Mouse (Mus musculus) kidney, postnatal 0 days (tissue): ENCODE measurements around the gene Gnb4. TPM values are rescaled to one million over a fixed set of nuclear protein-coding genes. Genes with fewer than 3 reads are reported as not detected.

Experiments used
- ATAC-seq: fragments of 200-750 bp; cut with Nextera tagmentation; replicated peaks from 2 replicates; pipeline ENCODE4 v1.8.0; 2017; ENCODE audit warnings: low read depth, moderate number of reproducible peaks, moderate TSS enrichment, moderate library complexity; ENCODE audit not compliant: low FRiP score
- DNase-seq: peaks from one replicate; pipeline ENCODE4 v3.0.0-alpha.2; 2016; ENCODE audit warnings: low spot score
- H3K27ac ChIP-seq: fragments of 300-500 bp; sonication (generic); 2 replicates; pipeline ENCODE4 v1.5.1; 2014; ENCODE audit warnings: mild to moderate bottlenecking
- H3K27me3 ChIP-seq: fragments of 300-500 bp; sonication (generic); 2 replicates; pipeline ENCODE4 v1.6.1; 2014; ENCODE audit warnings: low read length, mixed read lengths; ENCODE audit not compliant: insufficient read depth
- H3K36me3 ChIP-seq: fragments of 300-500 bp; sonication (generic); 2 replicates; pipeline ENCODE4 v1.6.1; 2014; ENCODE audit warnings: low read length, mixed read lengths; ENCODE audit not compliant: insufficient read depth
- H3K4me1 ChIP-seq: fragments of 300-500 bp; sonication (generic); replicated peaks from 2 replicates; pipeline ENCODE4 v1.6.1; 2014; ENCODE audit warnings: antibody characterized with exemption, low read length, mixed read lengths; ENCODE audit not compliant: insufficient read depth
- H3K4me2 ChIP-seq: fragments of 300-500 bp; sonication (generic); 2 replicates; pipeline ENCODE4 v1.6.1; 2014; ENCODE audit warnings: mild to moderate bottlenecking, low read length, moderate library complexity, mixed read lengths
- H3K4me3 ChIP-seq: fragments of 300-500 bp; sonication (generic); replicated peaks from 2 replicates; pipeline ENCODE4 v1.5.1; 2014; ENCODE audit warnings: low read depth, low read length
- H3K9ac ChIP-seq: fragments of 300-500 bp; sonication (generic); 2 replicates; pipeline ENCODE4 v1.6.1; 2014; ENCODE audit warnings: low read depth, low read length
- H3K9me3 ChIP-seq: fragments of 300-500 bp; sonication (generic); replicated peaks from 2 replicates; pipeline ENCODE4 v1.6.1; 2016; ENCODE audit warnings: low read length, inconsistent platforms, mixed read lengths
- CTCF ChIP-seq: IDR thresholded peaks from 2 replicates; pipeline ENCODE4 v1.5.1; 2016; ENCODE audit warnings: antibody characterized with exemption, low read depth, mild to moderate bottlenecking, moderate library complexity
- WGBS: fragments of 180-500 bp; shearing (Covaris S2); extraction: QIAGEN DNeasy Blood & Tissue Kit; methylation state at CpG from one replicate; pipeline ENCODE4 v1.1.7; 2014; 5-methylcytosine and 5-hydroxymethylcytosine counted together
- polyA plus RNA-seq: library from polyadenylated mRNA; unstranded; fragments of >200 nt; fragmentation: Nextera tagmentation; extraction: Ambion mirVana; gene quantifications from 2 replicates; pipeline ENCODE4 v1.2.1, GENCODE M21; 2015

Gnb4 gene
- polyA plus RNA-seq, 1 experiment from 2014 or later: 40.0 TPM

- H3K4me2 ChIP-seq: peak overlapping the region; percentile 64
- H3K27ac ChIP-seq: peak overlapping the region; percentile 72
- 25% methylated on average over 16 of the region's 16 CpGs for whole genome bisulfite sequencing
- DNase-seq: peak; percentile 47
- no peaks in the 10 kb centered on the region for H3K9me3 ChIP-seq
- H3K36me3 ChIP-seq: no peaks in the 10 kb centered on the region
- no peak for TF ChIP-seq CTCF
- H3K9ac ChIP-seq: peak overlapping the region; percentile 78; the same call in 1 of the 2 replicates
- no peaks in the 10 kb centered on the region for H3K27me3 ChIP-seq
- peak; percentile 37; the same call in 1 of the 2 replicates for ATAC-seq
- peak overlapping the region; percentile 60 for H3K4me3 ChIP-seq
- H3K4me1 ChIP-seq: no peaks in the 10 kb centered on the region
Observed at GRCm38 (mm10) chr3:32617053-32617642, 763 bp upstream of the Gnb4 start.

GRCm38 (mm10) chr3:32616006-32616330 is 417 bp downstream of the Gnb4 start:
- Histone ChIP-seq H3K9me3 (no peaks in the 10 kb centered on the region), H3K4me1 (no peaks in the 10 kb centered on the region), H3K4me2 (peak overlapping the region; percentile 64), H3K27me3 (no peaks in the 10 kb centered on the region), H3K4me3 (peak overlapping the region; percentile 60), H3K9ac (peak overlapping the region; percentile 78), H3K27ac (peak overlapping the region; percentile 72; the same call in 1 of the 2 replicates), H3K36me3 (no peaks in the 10 kb centered on the region)
- 9% methylated on average over 13 of the region's 14 CpGs for WGBS
- no peak for ATAC-seq
- DNase-seq: no peak
- no peak for TF ChIP-seq CTCF

GRCm38 (mm10) chr3:32615376-32615775 is 1.0 kb downstream of the Gnb4 start:
- H3K4me1 ChIP-seq: no peaks in the 10 kb centered on the region
- WGBS: 46% methylated on average over 5 of the region's 5 CpGs
- H3K27ac ChIP-seq: no peak overlapping the region
- H3K9ac ChIP-seq: no peak overlapping the region
- no peak for TF ChIP-seq CTCF
- ATAC-seq (no peak), DNase-seq (no peak)
- no peaks in the 10 kb centered on the region for H3K36me3 ChIP-seq
- no peaks in the 10 kb centered on the region for H3K9me3 ChIP-seq
- no peaks in the 10 kb centered on the region for H3K27me3 ChIP-seq
- H3K4me3 ChIP-seq: peak overlapping the region; percentile 60
- H3K4me2 ChIP-seq: peak overlapping the region; percentile 64

- no peak overlapping the region for H3K4me3 ChIP-seq
- no peak for DNase-seq
- no peak overlapping the region for H3K4me2 ChIP-seq
- no peaks in the 10 kb centered on the region for H3K9me3 ChIP-seq
- no peak overlapping the region for H3K9ac ChIP-seq
- ATAC-seq: no peak
- no peaks in the 10 kb centered on the region for H3K4me1 ChIP-seq
- no peak for TF ChIP-seq CTCF
- no peaks in the 10 kb centered on the region for H3K27me3 ChIP-seq
- 58% methylated on average over 2 of the region's 2 CpGs for WGBS
- no peaks in the 10 kb centered on the region for H3K36me3 ChIP-seq
- no peak overlapping the region for H3K27ac ChIP-seq
Observed at GRCm38 (mm10) chr3:32614786-32615185, 1.6 kb downstream of the Gnb4 start.

GRCm38 (mm10) chr3:32611606-32612170 is 4.7 kb downstream of the Gnb4 start:
- no peak for TF ChIP-seq CTCF
- ATAC-seq (no peak), DNase-seq (no peak)
- Histone ChIP-seq H3K9ac (no peak overlapping the region), H3K4me1 (no peaks in the 10 kb centered on the region), H3K4me3 (no peak overlapping the region), H3K27me3 (no peaks in the 10 kb centered on the region), H3K4me2 (no peak overlapping the region), H3K27ac (no peak overlapping the region), H3K36me3 (no peaks in the 10 kb centered on the region), H3K9me3 (no peaks in the 10 kb centered on the region)
- WGBS: 69% methylated on average over 11 of the region's 11 CpGs

GRCm38 (mm10) chr3:32610560-32610959 is 5.8 kb downstream of the Gnb4 start:
- peak; percentile 78 for TF ChIP-seq CTCF
- DNase-seq (peak; percentile 76), ATAC-seq (peak; percentile 40; the same call in 1 of the 2 replicates)
- H3K27me3 ChIP-seq: no peaks in the 10 kb centered on the region
- WGBS: 21% methylated on average over 7 of the region's 7 CpGs
- no peaks in the 10 kb centered on the region for H3K4me1 ChIP-seq
- no peak overlapping the region for H3K27ac ChIP-seq
- no peak overlapping the region for H3K4me3 ChIP-seq
- H3K9ac ChIP-seq: no peak overlapping the region
- no peak overlapping the region for H3K4me2 ChIP-seq
- H3K9me3 ChIP-seq: no peaks in the 10 kb centered on the region
- H3K36me3 ChIP-seq: no peaks in the 10 kb centered on the region
